Mouse (Mus musculus) adrenal gland, postnatal 4 days (tissue): ENCODE results near the gene Tmem132a. TPM values are rescaled to one million over a fixed set of nuclear protein-coding genes. Genes with fewer than 3 reads are reported as not detected.

Source experiments
- DNase-seq, 2 experiments: peaks; one replicate each; pipeline ENCODE4 v3.0.0; 2021 to 2022; ENCODE audit warnings: low spot score in 2 of 2, mixed read lengths in 2 of 2
- long read RNA-seq, 2 experiments: library from polyadenylated mRNA; stranded (forward); transcript quantifications; one replicate each; pipeline ENCODE4 v2.0.0; 2021
- total RNA-seq, 2 experiments: library from RNA; stranded (reverse); gene quantifications; 2 replicates each; pipeline ENCODE4 v1.2.3; 2021

The Tmem132a gene
- total RNA-seq: 10 to 100 TPM; 40.7 to 48.1 TPM
- long read RNA-seq, experiment 1, partial matches to known transcripts: 12 of 39 reads
- long read RNA-seq, experiment 1, other reads (novel, unspliced or antisense): 23 of 39 reads
- long read RNA-seq, experiment 2, transcript Tmem132a-201 (11 exons, 3,657 nt): major isoform, 24 of 150 reads
- long read RNA-seq, experiment 2, partial matches to known transcripts: 75 of 150 reads
- long read RNA-seq, experiment 2, other reads (novel, unspliced or antisense): 51 of 150 reads

DNA sequence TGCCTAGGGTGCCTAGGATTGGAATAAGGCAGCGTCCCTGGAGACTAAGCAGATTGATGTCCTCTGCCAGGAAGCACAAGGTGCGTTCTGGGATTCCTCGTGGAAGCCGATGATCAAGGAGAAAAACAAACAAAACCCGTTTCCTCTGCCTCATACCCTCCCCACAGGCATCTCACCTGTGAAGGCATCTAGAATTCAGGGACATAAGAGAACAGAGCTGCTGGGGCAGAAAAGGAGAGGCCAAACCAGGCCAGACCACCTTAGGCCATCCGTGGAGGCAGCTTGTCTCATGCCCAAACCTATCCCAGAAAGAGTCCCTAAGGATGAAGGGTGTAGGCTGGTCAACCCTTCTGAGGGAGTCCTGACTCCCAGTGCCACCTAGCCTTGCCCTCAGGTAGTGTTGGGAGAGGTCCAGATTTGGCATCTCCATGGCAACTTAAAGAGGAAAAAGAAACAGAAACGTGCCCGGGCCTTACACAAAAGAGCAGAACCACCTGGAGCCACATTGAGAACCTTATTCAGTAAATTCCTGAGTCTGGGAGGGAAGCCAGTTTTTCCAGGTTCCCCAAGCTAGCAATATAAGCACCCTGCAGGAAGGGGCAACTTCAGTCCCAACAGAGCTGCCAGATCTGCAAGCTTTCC is at the start of gene Tmem132a:
Gene Tmem132a, minus strand, starts transcription at position 55 of the 642 bp plus-strand sequence.
- no peak for DNase-seq

DNA sequence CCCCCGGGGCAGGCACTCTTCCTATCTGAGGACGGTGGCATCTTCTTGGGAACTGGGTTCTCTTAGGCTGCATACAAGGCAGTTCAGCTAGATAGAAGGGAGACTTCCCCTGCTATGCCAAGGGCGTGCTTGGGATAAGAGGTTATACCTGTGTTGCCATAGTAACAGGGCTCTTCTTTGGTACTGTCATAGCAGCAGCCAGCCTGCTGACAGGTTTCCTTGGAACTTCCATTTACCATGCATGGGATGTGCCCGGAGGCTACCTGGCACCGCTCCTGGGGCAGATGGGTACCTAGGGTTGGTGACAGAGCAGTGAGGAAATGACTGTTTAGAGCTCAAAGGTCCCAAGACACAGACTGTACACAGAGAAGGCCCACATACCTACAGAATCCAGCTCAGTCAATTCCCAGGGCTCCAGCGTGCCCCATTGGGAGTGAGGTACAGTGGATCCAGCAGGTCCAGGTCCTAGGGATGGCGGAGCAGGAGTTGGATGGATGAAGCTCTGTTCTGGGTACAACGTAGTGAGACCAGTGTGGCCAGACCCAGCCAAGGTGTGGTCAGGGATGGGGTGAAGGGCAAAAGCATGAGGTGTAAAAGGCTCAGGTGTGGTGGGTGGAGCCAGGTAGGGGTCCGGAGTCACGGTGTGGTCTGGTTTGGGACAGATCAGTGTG is 48.7 kb upstream of the Tmem132a start:
- DNase-seq: no peak

DNA sequence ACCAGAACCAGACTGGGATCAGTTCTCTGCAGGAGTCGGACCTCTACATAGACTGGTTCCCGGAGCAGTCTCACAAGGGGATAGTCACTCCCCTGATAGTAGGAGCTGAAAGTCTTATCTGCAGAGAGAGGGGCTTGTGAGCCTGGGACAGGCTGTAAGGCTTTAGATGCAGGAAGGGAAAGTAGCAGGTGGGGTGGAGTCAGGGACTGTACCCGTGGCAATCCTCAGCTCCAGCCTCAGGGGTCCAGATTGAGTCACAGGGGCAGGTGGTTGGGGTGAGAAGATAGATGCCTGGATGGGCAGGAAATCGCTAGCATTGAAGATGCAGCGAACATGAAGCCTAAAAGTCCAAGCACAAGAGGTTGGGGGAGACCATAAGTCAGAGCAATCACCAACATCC is 46.8 kb upstream of the Tmem132a start:
- no peak for DNase-seq

DNA sequence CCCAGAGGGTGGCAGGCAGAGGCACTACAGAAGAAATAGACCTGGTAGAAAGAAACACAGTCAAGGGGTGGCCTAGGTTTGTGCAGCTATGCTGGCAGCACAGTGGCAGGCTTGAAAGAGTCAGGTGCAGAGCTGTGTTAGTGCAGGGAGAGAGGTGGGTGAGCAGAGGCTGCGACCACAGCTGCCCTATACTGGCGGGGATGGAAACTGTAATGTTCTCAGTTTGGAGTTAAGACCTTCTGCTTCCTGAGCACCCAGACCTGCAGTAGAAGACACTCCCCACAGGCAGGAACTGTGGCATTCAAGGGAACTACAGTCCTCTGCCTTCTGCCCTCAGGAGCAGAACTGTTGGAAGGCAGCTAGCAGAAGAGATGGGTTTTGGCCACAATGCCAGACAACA is 45.1 kb upstream of the Tmem132a start:
- no peak for DNase-seq

DNA sequence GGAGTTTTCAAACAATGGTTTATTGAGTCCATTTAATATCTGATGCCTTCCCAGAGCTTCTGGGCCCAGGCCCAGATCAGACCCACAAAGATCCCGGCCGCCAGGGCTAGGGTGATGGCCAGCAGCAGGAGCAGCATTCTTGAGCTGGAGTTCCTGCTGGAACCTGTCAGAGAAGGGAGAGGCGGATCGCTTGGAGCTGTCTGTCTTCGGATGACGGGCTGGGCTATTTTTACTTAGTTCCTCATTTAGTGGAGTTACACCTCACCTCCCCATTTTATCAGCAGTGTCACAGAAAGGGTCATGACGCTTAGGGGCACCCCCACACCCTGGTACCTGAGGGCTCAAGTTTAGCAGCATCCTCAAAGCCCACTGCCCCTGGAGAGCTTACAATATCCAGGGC is 44.6 kb upstream of the Tmem132a start:
- no peak for DNase-seq

DNA sequence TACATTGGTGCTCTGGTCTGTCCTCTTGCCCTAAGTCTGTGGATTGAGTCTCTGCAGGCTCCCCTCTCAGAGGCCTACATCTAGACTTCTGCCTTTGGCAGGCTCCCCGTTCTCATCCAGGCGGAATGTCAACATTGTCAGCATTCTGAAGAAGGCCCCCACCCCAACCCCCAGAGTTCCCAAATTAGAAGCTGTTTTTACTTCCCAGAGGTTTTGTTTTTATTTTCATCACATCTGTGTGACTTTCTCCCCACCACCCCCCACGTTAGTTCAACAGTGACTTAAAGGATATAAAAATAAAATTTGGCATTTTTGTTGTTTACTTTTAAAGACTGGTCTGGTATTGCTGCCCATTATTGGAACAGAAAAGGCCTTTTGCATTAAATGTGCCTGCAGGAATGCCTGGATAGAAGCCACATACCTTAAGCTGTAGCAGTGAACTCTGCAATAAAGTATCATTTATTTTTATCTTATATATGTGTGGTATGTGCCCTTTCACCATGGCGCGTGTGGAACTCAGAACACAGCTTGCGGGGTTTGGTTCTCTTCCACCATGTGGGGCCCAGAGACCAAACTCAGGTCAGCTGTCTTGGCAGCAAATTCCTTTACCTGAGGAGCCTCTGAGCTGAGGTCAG is 39.5 kb upstream of the Tmem132a start:
- no peak for DNase-seq

DNA sequence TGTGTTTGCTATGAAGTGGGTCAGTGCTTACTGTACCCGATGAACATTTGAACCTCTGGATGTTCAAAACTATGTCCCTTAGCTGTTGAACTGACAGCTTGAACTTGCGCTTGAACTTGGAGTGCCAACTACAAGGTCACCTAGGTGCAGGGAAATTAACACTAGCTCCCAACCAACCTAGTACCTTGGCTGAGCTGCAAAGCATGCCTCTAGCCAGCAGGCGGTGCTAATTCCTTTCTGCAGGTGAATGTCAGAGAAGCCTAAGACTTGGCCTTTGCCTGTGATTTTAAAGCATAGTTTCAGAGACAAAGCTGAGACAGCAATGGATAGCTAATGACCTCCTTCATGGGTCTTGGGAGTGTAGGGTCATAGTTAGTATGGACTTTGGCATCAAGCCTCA is 38.2 kb upstream of the Tmem132a start:
- no peak for DNase-seq

DNA sequence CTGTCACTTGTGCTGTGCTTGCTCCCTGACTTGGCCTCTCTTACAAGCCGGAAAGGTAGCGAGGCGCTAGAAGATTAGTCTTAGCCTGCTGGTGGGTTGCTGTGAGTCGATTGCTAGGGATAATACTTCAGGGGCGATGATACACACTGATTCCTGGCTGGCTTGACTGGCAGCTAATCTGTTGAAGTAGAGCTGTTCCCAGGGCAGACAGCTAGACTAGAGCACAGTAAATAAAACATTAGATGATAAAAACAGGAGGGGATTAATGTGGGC is 35.9 kb upstream of the Tmem132a start:
- no peak for DNase-seq

DNA sequence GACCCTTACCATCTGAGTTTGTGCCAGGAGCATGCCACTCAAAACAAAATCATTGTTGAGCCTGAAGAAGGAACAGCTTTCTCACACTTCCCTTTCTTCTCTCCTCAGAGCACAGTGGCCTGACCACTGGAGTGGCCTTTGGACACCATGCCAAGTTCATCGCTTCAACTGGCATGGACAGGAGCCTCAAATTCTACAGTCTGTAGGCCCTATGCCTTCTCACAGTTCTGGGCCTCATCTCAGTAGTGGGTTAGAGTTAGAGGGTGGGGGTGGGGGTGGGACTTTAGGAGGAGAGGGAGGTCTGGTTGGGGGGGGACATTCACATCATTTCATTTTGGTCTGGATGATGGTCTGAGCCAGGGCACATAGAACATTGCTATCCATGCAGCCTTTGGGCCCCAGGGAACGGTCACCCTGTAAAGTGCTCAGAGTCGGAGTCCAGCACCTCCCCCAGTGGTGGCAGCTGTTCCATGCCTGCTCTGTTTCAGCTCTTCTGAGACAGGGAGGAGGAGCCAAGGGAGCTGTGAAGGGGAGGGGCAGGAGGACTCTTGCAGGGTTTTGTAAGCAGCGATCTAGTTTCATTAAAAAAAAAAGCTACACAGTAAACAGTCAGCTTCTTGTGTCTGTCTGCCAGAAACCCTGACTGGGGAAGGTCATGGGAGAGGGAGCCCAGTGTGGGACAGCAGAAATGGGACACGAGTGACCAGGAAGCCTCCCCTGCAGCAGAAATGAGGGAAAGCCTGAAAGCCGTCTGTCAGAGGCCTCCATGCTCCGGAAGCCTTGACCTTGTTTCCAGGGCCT is 35.4 kb upstream of the Tmem132a start:
- DNase-seq: peak in 1 of 2 experiments; percentile 53

DNA sequence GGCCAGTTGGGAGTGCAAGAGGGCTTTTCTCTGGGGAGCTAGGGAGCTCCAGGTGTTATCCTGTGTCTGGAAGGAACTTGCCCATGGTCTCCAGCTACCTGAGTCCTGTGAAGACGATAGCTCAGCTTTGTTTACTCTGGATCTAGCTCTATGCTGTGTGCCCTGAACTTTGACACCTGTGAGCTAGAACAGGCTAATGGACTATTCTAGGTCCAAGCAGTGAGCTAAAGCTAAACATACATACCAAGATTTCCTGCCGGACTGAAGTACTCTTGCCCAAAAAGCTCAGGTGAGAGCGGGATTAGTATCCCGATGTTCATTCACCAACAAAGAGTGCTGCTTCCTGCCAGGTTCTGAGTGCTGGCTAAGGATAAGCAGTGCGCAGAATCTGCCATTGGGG is 34.8 kb upstream of the Tmem132a start:
- no peak for DNase-seq

DNA sequence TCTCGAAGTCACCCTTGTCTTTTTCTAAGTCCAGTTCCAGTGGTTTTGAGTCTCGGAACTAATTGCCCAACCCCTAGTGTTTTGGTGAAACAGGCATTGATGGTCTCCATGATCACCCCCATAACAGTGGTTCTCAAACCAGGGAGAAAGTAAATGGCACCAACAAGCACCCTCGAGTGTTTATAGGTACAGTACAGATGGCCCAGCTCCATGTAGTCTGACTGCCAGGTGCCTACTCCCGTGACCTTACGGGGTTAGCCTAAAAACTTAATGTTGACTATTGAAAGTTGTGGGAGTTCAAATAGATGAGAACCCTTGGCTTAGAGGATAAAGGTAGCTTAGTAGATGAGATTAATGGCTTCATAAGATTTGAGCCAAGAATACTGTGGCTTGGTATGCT is 31.3 kb upstream of the Tmem132a start:
- DNase-seq: no peak

DNA sequence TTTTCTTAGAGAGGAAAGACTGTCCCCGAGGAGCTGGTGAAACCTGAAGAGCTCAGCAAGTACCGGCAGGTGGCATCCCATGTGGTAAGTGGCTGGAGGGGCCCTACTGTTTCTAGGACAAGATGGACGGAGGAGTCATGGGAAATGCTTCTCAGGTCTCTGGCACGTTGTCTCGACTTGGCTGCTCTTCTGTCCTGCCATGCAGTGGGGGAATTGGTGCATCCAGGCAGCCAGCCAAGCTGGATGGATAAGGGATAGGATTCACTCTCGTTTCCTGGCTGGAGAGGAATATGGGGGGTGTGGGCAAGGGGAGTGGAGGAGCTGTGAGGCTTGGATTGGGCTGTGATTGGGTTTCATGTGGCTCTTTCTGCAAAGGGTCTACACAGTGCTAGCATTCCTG is 30.6 kb upstream of the Tmem132a start:
- DNase-seq: no peak

DNA sequence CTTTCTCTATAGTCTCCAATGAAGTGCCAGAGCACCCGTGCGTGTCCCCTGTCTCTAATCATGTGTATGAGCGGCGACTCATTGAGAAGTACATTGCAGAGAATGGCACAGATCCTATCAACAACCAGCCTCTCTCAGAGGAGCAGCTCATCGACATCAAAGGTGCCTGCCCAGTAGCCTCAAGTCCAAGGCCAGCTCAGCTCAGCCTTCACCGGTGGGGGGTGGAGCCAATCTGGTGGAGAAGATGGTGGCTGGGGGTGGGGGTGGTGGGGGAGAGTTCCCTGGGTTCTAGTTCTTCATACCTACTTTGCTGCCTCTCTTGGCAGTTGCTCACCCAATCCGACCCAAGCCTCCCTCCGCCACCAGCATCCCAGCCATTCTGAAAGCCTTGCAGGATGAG is 27.8 kb upstream of the Tmem132a start:
- DNase-seq: no peak

DNA sequence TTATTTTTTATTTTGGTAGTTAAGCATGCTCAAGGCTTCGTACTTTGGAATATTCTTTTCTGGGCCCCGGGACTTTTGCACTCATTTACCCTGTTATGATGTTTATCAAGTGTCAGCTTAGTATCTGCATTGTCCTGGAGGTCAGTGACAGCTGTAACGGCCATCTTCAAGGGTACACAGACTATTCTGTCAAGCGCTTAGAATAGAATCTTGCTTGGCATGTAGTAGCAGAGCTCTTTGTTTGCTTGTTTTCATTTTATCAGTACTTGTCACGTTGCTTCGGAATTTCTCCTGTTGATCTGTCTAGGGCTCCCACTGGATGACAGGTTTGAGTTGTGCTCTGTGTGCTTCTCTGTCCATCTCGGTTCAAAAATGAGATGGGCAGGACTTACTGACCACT is 27.1 kb upstream of the Tmem132a start:
- DNase-seq: no peak

DNA sequence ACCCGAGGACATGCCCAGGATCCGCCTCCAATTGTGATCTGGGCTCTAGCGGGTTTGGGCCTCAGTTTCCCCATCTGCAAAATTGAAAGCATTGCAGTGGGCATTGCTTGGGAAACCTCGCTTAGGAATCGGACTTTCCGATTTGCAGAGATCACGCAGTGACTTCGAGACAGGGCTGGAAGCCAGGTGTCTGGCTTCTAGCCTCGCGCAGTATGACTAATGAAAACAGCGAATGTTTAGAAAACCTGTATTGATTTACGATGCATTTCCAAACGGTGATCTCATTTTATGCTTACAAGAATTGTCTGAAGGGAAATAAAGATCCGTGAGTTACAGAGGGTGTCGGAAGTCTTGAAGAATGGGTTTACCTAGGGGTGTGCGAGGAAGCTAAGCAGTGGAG is 26.0 kb upstream of the Tmem132a start:
- DNase-seq: no peak

DNA sequence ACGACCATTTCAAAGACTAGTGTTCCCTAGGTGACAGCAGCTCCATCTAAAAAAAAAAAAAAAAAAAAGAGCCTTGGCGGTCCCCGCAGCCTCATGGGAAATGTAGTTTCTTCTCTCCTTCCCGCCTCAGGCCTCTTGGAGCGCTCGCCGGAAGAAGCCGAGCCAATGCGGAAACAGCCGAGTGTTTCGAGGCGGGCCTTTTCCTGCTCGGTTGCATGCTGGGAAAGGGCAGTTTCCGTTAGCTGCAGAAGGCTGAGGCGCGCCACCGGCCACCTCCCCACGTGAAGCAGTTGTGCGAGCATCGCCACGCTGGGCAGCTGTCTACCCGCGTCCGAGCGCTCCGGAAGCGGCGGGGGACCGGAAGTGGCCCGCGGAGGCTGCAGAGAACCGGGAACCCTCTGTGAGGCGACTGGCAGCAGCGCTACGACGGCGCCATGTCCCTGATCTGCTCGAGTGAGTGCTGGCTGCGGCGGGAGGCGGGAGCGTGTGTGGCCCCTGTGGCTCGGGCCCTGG is 25.3 kb upstream of the Tmem132a start, which contains the start of gene Prpf19:
Gene Prpf19, plus strand, starts transcription at position 216 of the 513 bp plus-strand sequence.
- peak; percentile 91 to 93 for DNase-seq

DNA sequence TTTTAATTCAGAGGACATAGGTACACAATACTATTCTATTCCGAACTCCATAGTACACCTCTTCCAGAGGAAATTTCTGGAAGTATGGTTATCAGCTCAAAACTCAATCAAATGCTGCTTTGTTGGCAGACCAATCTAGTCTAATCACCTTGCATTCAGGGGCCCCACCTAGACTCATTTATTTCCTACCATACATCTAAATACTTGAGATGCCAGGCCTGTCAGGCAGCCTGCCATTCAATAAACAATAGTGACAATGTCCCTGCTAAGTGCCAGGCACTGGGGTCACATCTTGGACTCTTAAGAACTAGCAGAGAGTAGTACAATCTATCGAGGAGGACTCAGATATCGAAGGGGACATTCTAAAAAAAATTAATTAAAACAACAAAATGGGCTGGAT is 22.5 kb upstream of the Tmem132a start:
- no peak for DNase-seq

DNA sequence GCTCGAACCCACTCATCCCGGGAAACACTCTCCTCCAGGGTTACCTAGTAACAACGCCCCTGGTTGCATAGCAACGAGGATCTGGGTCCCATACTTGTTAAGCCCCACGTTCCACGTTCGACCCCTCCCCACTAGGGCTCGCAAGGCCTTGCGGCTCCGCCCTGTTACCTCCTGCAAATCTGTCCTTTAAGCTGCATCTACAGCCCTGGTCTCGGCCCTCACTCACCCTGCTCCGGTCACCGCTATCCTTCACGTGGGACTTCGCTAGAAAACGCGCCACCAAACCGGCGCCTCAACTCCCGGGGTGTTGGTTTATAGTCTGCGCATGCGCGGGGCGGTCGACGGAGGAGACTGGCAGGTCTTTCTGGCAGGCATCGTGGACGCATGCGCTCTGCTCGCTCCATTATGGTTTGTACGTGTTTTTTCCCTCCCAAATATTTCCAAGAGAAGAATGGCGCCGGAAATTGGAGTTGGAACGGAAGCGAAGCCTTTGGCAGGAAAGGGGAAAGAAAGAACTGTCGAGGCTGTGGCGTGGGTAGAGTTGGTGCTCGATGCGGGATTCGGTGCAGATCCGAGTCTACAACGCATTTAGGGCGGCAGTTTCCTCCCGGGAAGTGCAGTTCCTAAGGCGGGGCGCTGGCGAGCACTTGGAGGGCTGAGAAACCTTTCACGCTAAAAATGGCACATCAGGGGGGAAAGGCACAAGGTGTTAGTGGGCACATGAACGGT is 11.8 kb upstream of the Tmem132a start, which contains the start of gene Tmem109:
Gene Tmem109, minus strand, starts transcription at position 576 of the 729 bp plus-strand sequence.
- DNase-seq: peak; percentile 78 to 88

DNA sequence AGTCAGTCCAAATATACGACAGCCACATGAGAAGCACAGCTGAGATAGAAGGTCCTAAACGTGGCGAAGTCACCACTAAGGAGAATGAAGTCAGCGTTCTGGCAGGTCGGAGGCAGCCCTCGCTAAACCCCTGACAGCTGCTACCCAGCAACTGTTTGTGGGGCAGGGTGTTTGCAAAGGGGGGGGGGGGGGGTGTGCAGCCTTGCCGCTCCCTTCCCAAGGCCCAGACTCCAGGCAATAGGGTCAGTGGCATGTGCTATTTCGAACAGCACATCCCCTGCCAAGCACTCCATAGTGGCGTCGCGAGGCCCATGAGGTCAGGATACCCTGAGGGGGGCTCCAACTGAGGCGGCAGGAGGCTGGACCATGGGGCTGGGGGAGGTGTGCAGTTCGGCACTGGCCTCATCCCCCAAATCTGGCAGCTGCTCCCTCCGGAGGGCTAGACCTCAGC is 11.3 kb upstream of the Tmem132a start:
- no peak for DNase-seq
